Mouse (Mus musculus) kidney, postnatal 10 days (tissue): Measurements from ENCODE around the gene Zfp646.
"Not testable (repeated sequence)": the region's sequence is repeated elsewhere in the genome, so short reads cannot be mapped to it uniquely, and the experiment has no call there.

Source experiments
- DNase-seq: peaks from one replicate; pipeline ENCODE4 v3.0.0; 2021; ENCODE audit warnings: mixed read lengths

The Zfp646 gene

GRCm38 (mm10) chr7:127876041-127876466 is at the start of gene Zfp646:
Zfp646 (plus strand) TSS chr7:127876221.
- peak; percentile 89 for DNase-seq

DNA sequence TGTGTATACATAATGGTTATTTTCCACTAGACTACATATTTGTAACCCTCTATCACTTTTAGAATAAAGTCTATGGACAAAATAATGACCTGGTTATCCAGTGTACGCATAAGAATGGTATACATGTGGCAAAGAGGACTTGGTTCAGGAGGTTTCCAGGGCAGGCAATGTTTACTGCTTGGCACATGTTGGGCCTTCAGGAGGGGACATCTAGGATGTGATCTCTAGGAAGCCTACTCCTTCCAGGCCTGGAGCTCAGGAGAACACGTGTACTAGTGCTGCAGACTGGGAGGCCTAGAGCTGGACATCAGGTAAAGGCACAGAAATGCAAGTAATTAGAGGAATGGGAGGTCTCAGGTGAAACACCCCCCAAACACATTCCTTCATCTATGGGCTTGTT is 40.5 kb upstream of the Zfp646 start:
- DNase-seq: no peak

GRCm38 (mm10) chr7:127837473-127837872 is 38.5 kb upstream of the Zfp646 start:
- DNase-seq: no peak

DNA sequence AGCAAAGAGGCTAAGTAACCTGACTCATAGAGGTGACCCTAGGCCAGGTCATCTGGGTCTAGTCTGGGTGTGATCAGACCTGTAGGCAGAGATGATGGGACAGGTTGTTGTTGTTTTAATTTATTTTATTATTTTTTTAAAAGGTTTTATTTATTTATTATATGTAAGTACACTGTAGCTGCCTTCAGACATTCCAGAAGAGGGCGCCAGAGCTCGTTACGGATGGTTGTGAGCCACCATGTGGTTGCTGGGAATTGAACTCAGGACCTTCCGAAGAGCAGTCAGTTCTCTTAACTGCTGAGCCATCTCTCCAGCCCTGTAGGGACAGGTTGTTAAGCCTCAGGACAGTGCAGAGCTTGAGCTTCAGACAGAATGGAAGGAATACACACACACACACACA is 38.1 kb upstream of the Zfp646 start:
- DNase-seq: not testable (repeated sequence)

DNA sequence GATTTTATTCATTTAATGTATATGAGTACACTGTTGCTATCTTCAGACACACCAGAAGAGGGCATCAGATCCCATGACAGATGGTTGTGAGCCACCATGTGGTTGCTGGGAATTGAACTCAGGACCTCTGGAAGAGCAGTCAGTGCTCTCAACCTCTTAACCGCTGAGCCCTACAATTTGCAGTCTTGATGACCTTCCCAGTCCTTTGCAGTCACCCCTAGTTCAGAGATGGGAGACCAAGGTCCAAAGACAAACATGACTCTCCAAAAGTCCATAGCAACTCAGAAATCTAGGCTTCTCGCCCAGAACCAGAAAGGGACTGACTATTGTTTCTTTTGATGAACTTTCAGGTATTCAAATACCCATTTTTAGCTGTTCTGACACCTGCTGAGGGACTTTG is 36.0 kb upstream of the Zfp646 start:
- not testable (repeated sequence) for DNase-seq

DNA sequence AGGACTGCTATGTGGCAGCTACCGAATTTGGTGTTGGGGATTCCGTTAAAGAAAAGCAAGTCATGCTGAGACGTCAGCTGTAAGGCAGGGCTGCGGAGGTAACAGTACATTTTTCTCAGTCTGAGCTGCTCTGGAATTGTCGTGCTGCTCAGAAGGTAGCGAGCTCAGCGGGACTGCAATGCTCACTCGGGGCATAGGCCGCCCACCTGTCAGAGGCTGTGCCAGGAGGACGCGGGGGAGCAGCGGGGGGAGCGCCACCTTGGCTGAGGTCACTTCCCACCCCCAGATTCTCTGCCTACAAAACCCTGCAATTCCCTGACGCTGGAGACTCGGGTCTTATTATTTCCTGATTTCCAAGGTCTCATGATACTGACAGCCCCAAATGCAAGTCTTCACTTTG is 35.1 kb upstream of the Zfp646 start:
- peak; percentile 72 for DNase-seq

- peak; percentile 97 for DNase-seq
These were observed 34.6 kb upstream of the Zfp646 start for GRCm38 (mm10) chr7:127841340-127842000.

GRCm38 (mm10) chr7:127842001-127842718 is 33.9 kb upstream of the Zfp646 start:
- peak; percentile 89 for DNase-seq

GRCm38 (mm10) chr7:127849973-127850875 is 25.8 kb upstream of the Zfp646 start:
- no peak for DNase-seq

GRCm38 (mm10) chr7:127850906-127851305 is 25.1 kb upstream of the Zfp646 start:
- no peak for DNase-seq

GRCm38 (mm10) chr7:127858258-127858657 is 17.8 kb upstream of the Zfp646 start:
- no peak for DNase-seq

- no peak for DNase-seq
These were observed 9.6 kb upstream of the Zfp646 start for GRCm38 (mm10) chr7:127866434-127866833.

- DNase-seq: no peak
These were observed 8.4 kb upstream of the Zfp646 start for GRCm38 (mm10) chr7:127867641-127868040.

DNA sequence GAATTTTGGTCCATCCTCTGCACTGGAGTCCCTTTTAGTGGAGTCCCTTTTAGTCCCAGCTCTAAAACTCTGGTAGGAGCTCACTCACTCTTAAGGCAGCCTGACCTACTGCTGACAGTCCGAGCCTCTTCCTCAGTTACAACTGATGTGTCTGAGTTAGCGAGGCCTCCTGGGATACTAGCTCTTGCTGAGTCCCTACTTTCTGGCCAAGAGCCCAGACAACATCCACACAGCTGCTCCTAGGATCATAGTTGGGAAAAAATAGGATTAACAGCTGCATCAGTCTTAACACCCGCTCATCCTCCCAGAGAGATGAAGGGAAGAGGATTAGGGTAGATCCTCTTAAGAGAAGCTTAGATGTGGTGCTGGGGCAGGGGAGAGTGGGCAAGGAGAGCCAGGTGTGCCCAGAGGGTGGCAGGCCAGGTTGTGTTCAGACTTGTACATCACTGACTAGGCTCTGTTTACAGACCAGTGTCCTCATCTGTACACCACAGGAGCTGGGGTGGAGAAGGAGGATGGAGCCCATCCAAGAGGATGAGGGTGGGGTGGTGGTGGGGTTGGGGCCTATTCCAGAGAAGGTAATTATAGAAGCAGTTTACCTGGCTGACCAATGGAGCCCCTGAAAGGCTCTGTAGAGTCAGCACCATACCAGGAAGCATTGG is 6.7 kb upstream of the Zfp646 start:
- DNase-seq: peak; percentile 67

- DNase-seq: no peak
These were observed 5.7 kb upstream of the Zfp646 start for GRCm38 (mm10) chr7:127870136-127870821.

GRCm38 (mm10) chr7:127874812-127875626 is 1.0 kb upstream of the Zfp646 start:
- no peak for DNase-seq

DNA sequence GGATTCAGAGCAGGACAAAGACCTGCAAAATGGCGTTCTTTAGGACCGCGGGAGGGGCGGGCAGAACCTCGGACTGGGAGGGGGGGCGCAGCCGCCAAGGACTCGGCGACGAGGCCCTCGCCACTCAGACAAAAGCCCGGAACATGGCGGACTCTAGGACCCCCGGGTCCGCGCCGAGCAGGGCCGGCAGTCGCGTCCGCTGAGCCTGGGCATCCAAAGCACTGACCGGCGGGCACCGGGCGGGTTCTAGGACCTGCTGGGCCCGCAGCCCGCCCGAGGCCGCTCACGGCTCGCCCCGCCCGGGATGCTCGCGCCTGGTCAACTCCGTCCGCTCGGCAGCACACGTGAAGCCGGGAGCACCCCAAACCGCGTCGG is 407 bp upstream of the Zfp646 start:
- DNase-seq: peak; percentile 97

GRCm38 (mm10) chr7:127876467-127877348 is 687 bp downstream of the Zfp646 start, which contains the start of gene Zfp668:
Zfp668 (minus strand) TSS chr7:127876828.
- DNase-seq: peak; percentile 95

DNA sequence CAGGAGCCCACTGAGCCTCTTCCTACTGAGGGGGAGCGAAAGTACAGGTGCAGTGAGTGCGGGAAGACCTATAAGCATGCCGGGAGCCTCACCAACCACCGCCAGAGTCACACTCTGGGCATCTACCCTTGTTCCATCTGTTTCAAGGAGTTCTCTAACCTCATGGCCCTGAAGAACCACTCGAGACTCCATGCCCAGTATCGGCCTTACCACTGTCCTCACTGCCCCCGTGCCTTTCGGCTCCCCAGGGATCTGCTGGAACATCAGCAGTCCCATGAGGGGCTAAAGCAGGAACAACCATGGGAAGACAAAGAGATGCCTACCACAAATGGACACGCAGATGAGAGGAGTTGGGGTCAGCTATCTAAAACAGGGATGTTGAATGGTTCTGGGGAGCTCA is 3.3 kb downstream of the Zfp646 start:
- no peak for DNase-seq

DNA sequence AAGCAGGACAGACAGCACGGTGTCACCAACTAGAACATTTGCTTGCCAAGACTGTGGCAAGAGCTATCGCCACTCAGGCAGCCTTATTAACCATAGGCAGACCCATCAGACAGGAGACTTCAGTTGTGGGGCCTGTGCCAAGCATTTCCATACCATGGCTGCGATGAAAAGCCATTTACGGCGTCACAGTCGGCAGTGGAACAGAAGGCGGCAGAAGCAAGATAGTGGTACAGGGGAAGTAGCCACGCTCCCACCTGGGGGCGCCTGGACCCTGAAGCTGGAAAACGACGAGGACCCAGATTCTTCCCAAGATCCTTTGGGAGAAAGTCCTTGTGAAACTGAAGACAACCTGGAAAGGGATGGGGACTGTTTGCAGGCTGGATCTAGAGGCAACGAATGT is 4.4 kb downstream of the Zfp646 start:
- DNase-seq: no peak
